Mouse (Mus musculus): Measurements from ENCODE around the gene Faf2.
A peak's percentile ranks its signal among the peaks of the same experiment; 100 is the strongest.

Faf2 gene

GRCm38 (mm10) chr13:54621155-54621932 lies at the start of gene Faf2:
Faf2 (plus strand) TSS chr13:54621784.
- peak; percentile 96 to 99 for DNase-seq

GRCm38 (mm10) chr13:54572621-54573020 lies 49.0 kb upstream of the Faf2 start:
- DNase-seq = no peak

DNA sequence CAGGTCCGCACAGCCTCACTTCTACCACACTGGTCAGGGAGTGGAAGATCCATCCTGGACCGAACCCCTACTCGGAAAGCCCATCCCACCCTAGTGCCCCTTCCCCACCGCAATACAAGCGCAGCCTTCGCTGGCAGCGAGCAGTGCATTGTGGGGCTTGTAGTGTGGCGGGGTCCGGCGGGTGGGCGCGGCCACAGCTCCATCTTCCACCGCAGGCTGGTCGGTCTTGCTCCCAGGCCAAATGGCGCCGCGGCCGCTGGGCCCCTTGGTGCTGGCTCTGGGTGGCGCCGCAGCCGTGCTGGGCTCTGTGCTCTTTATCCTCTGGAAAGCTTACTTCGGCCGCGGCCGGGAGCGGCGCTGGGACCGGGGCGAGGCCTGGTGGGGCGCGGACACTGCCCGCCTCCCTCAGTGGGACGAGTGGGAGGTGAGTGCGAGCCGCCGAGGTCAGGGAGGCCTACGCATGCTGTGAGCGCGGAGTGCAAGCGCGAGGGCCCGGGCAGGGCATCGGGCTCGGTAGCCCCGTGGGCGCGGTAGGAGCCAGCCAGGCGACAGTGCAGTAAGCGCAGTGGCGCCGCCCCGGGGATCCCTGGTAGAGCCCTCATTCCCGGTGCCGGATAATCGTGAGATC lies 46.6 kb upstream of the Faf2 start, which contains the start of gene Arl10:
TSS of gene Arl10 (plus strand) at position 162 of the 628 bp plus-strand sequence.
- peak; percentile 53 to 65 for DNase-seq

- DNase-seq = no peak
Measured at GRCm38 (mm10) chr13:54575489-54575888, 46.1 kb upstream of the Faf2 start.

- DNase-seq = no peak
Measured at GRCm38 (mm10) chr13:54577652-54578507, 43.7 kb upstream of the Faf2 start.

GRCm38 (mm10) chr13:54581385-54581784 lies 40.2 kb upstream of the Faf2 start:
- DNase-seq = no peak

DNA sequence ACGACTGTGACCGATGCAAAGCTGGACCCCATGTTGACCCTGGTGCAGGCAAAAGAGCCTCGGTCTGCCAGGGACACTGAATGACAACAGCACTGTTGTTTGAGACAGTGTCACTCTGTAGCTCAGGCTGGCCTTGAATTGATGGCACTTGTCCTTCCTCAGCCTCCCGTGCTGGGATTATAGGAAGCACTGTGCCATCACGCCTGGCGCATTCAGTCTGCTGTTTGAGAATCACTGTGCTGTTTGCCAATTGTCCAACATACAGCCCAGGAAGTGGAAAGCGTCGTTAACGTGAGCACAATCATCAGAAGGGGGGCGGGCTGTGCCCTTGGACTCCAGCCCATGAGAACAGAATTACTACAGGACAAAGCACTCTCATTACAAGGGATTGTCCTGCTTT lies 39.5 kb upstream of the Faf2 start:
- DNase-seq = no peak

- no peak for DNase-seq
Measured at GRCm38 (mm10) chr13:54582860-54583259, 38.7 kb upstream of the Faf2 start.

DNA sequence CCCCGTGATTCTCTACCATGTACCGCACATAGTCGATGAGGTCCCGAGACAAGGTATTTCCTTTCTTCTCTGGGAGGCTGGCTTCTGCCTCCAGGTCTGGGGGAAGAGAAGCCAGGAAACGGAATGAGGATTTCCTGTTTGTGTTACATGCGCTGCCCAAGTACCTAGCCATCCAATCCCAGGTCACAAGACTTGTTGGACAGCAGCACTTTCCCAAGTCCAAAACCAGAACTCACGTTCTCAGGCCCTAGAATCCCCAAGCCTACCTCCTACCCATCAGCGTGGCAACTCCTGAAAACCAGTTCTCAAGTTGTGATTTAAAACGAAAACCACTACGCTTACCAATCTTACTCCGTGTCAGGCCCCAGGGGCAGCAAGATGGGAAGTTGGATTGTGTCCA lies 35.8 kb upstream of the Faf2 start:
- no peak for DNase-seq

DNA sequence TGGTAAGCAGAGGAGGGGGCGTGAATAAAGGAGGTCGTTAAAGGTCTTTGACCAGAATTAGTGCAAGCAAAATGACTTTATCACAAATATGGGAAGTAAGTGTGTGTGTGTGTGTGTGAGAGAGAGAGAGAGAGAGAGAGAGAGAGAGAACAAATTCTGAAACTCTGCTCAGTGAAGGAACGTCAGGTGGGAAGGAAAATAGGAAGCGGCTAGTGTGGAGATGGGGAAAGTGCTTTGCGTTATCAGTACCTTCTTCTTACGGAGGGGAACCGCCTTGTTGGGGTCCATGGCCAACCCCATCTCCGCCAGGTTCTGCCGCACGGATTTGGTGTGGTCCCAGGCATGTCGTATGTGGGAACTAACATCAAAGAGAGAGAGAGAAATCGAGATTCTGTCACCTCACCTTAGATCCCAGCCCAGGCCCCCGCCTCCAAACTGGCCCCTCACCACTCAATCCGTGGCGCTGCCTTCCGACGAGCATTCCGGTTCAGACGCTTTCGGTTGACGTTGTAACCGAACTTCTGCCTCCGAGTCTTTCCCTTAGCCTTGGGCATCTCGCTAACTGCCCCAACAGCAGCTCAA lies 32.1 kb upstream of the Faf2 start:
- no peak for DNase-seq

DNA sequence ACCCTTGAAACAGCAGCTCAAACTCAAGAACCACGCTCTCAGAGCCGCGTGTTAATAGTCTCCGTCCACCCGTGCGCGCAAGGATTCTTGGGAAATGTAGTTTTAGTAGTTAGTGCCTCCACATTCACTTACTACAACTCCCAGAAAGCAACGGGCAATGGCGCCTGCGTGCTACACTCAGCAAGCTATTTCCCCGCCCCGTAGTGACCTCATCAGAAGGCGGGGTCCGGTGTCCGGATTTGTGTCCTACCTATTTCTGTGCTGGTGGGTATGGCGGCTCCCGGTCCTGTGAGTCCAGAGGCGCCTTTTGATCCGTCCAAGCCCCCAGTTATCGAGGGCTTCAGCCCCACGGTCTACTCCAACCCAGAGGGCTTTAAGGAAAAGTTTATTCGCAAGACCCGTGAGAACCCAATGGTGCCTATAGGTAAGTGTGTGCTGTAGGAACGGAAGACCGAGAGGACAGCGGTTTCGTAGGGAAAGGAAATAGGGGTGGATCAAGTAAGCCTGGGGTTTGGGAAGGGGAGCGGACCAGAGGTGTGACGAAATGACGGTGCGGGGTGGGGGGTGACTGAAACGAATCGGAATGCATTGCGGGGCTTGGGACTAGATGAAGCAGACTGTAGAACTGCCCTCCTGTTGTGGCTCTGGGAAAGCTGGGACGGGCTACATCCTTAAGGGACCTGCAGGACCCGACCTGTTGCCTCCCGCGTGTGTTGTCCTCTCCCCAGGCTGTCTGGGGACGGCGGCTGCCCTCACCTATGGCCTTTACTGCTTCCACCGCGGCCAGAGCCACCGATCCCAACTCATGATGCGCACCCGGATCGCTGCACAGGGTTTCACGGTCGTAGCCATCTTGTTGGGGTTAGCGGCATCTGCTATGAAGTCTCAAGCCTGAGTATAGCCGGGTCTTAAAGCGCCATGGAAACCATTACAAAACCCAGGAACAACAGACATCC lies 31.3 kb upstream of the Faf2 start, which contains the start of the genes Nop16 and Higd2a:
TSS of gene Nop16 (minus strand) at position 95 of the 956 bp plus-strand sequence.
TSS of gene Higd2a (plus strand) at position 212 of the 956 bp plus-strand sequence.
- peak; percentile 92 to 95 for DNase-seq

- no peak for DNase-seq
Measured at GRCm38 (mm10) chr13:54591776-54592356, 29.7 kb upstream of the Faf2 start.

DNA sequence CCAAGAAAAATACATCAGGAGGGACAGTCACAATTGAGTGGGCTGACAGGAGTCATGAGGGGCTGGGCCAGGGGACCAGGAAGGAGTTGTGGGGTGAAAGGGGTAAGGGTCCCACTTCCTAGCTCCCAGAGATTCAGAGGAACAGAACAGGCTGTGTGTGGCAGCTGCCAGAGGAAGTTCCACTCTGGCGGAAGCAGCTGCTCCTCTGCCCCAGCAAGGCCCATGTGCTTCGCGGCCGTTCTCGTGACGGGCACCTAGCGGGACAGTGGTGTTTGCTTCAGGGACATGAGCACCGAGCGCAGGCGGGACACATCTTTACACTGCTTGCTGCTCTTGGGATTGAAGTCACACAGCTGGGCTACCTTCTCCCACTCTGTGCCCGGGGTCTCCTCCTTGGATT lies 28.0 kb upstream of the Faf2 start:
- DNase-seq = no peak

- DNase-seq = no peak
Measured at GRCm38 (mm10) chr13:54596107-54596690, 25.4 kb upstream of the Faf2 start.

DNA sequence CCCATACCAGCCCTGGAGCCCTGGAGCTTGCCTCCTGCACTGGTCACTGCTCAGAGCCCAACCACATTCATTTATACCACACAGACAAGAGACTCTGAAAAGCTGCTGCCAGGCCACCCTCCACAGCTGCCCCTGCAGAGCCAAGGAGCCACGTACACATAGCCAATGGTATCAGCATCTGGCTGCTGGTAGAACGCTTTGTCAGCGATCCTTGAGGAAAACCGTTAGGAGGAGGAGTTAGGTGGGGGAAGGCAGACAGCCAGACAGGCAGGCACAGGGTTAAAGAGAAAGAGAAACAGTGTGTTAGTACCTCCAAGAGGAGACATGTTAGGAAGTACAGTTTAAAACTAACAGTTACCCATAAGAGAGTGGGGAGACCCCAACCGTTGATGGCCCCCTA lies 24.7 kb upstream of the Faf2 start:
- no peak for DNase-seq

GRCm38 (mm10) chr13:54598622-54599143 lies 22.9 kb upstream of the Faf2 start:
- DNase-seq = no peak

DNA sequence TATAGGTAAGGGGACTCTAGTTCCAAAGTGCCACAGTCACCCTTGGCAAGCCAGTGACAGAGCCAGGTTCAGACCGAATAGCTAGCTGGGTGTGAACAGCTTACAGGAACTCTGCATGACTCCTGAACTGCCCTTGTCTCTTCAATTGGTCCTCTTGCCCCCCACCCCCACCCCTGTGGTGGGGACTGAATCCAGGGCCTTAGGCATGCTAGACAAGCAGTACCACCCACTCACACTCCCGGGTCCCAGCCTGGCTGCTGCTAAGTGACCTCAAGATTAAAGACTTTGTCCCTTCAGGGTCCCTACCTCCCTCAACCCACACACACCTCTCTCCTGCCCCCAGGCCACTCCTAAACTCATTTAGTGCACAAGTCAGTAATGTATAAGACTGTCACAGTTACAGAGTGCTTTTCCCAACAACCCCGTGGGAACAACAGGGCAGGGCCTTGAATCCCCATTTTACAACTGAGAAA lies 18.9 kb upstream of the Faf2 start:
- DNase-seq = no peak

DNA sequence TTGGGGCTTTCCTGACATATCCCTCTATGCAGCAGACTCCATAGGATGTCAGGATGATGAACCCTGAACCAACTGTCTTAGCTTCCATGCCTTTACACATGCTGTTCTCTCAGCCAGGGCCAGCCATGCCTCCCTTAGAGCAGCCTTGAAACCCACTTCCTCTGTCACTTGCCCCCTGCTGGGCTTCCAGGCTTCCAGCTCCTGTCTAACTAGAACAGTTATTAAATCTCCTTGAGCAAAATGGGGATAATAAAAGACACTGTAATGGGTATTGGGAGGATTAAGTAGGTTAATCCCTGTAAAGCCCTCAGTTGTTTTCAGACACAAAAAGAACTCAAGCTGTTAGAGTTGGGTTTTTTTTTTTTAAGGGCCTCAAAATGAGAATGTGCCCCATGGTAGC lies 18.1 kb upstream of the Faf2 start:
- no peak for DNase-seq

DNA sequence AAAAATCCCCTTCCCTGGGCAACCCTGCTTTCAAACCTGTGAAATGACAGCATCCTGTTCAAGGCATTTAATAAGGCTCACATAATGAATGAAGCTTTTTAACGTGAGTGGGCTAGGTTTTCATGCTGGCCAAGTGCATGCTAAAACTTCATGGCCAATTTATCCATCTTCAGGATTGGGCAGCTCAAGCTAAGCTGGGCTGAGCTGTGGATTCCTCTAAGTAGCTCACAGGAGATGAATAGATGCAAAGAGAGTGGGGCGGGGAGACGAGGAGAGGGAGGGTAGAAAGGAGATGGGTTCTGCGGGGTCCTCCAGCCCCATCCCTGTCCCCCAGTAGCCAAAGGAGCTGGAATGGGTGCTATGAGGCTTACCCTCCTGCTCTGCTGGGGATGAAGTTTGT lies 17.4 kb upstream of the Faf2 start:
- DNase-seq = no peak

- DNase-seq = no peak
Measured at GRCm38 (mm10) chr13:54605426-54605825, 16.2 kb upstream of the Faf2 start.

All from thymus, postnatal 36 days (tissue).